ENCODE assay signal across 11 mouse cellular contexts in genomic region chr7:132804951-132805350, GRCm38 (mm10). TPM values are rescaled to one million over a fixed set of nuclear protein-coding genes. Genes with fewer than 3 reads are reported as not detected.
DNase-seq lines count a peak whose midpoint lies in the region; ATAC-seq and TF ChIP-seq lines count a peak whose summit lies in the region.
"Had no signal": no experiment of that assay in that cellular context is flagged by ENCODE, and none has a peak within 500 bp of the region (broad histone marks: within the 10 kb centered on the region; RNA-seq: fewer than 3 reads in every experiment).

No protein-coding gene starts in this region.

- ATAC-seq in liver, embryonic 13.5 days (ENCODE audit: low read depth) = peak; percentile 81
- no peak for ATAC-seq in midbrain, postnatal 0 days (ENCODE audit: low FRiP score)

- H3K4me2 ChIP-seq in liver, embryonic 13.5 days = peak overlapping the region; percentile 46
- H3K4me2 ChIP-seq in midbrain, postnatal 0 days (ENCODE audit: low read depth, low read length, poor library complexity, severe bottlenecking) = no peak overlapping the region
- H3K4me2 ChIP-seq: embryonic facial prominence, embryonic 12.5 days; lung, embryonic 15.5 days had no signal

- 21% methylated on average over 5 of the region's 5 CpGs for WGBS in liver, embryonic 13.5 days (ENCODE audit: insufficient replicate concordance)
- 93% methylated on average over 5 of the region's 5 CpGs for WGBS in midbrain, postnatal 0 days

- H3K9ac ChIP-seq in liver, embryonic 13.5 days = peak overlapping the region; percentile 49
- H3K9ac ChIP-seq in midbrain, postnatal 0 days (replicated peaks; ENCODE audit: low read length, poor library complexity, severe bottlenecking) = no peak overlapping the region
- H3K9ac ChIP-seq: embryonic facial prominence, embryonic 12.5 days; lung, embryonic 15.5 days had no signal

- H3K4me1 ChIP-seq in liver, embryonic 13.5 days (replicated peaks) = peaks cover 98% of the 10 kb centered on the region
- peaks cover 6% of the 10 kb centered on the region; the same call in 1 of the 2 replicates for H3K4me1 ChIP-seq in midbrain, postnatal 0 days (ENCODE audit: insufficient read depth, low read length)

- no peaks in the 10 kb centered on the region for H3K36me3 ChIP-seq in liver, embryonic 13.5 days
- peaks cover 4% of the 10 kb centered on the region; the same call in 1 of the 2 replicates for H3K36me3 ChIP-seq in midbrain, postnatal 0 days (ENCODE audit: insufficient read depth, low read length)
- H3K36me3 ChIP-seq: embryonic facial prominence, embryonic 12.5 days; lung, embryonic 15.5 days had no signal

- intact Hi-C loops in heart, postnatal 10 days (cut with DNase I) = no loop called here

- H3K27ac ChIP-seq in liver, embryonic 13.5 days = peak overlapping the region; percentile 69
- H3K27ac ChIP-seq in midbrain, postnatal 0 days (ENCODE audit: low read depth, low read length) = no peak overlapping the region
- H3K27ac ChIP-seq: embryonic facial prominence, embryonic 12.5 days; lung, embryonic 15.5 days had no signal

- no peak overlapping the region for H3K4me3 ChIP-seq in liver, embryonic 13.5 days (replicated peaks)
- H3K4me3 ChIP-seq in midbrain, postnatal 0 days (ENCODE audit: low read depth, low read length) = no peak overlapping the region
- H3K4me3 ChIP-seq: embryonic facial prominence, embryonic 12.5 days; lung, embryonic 15.5 days had no signal

- TF ChIP-seq CTCF in midbrain, postnatal 0 days (IDR thresholded peaks at IDR 0.05) = no peak

- DNase-seq in heart, adult 11 months = peak; percentile 88
- DNase-seq in heart, postnatal 10 days = no peak
- peak; percentile 51 for DNase-seq in CD4-positive helper T cell, adult 2 months (ENCODE audit: low read depth, low spot score)
- peak; percentile 21 for DNase-seq in c-Kit-negative CD71-positive TER-119-positive erythroid progenitor cells, embryonic 14.5 days (ENCODE audit: low read depth, low spot score)
- DNase-seq in liver, embryonic 13.5 days = peak; percentile 44
- no peak for DNase-seq in urinary bladder, adult 2 months (ENCODE audit: low spot score)
- no peak for DNase-seq in ovary, adult 18-20 months (ENCODE audit: low spot score)
- no peak for DNase-seq in midbrain, postnatal 0 days (ENCODE audit: low spot score)
- DNase-seq: thymus, postnatal 25 days had no signal

- no peaks in the 10 kb centered on the region for H3K27me3 ChIP-seq in liver, embryonic 13.5 days
- H3K27me3 ChIP-seq in midbrain, postnatal 0 days (ENCODE audit: insufficient read depth, low read length) = no peaks in the 10 kb centered on the region
- H3K27me3 ChIP-seq: embryonic facial prominence, embryonic 12.5 days; lung, embryonic 15.5 days had no signal

- H3K9me3 ChIP-seq in liver, embryonic 13.5 days (replicated peaks) = no peaks in the 10 kb centered on the region
- no peaks in the 10 kb centered on the region for H3K9me3 ChIP-seq in midbrain, postnatal 0 days (ENCODE audit: low read length)
- H3K9me3 ChIP-seq: embryonic facial prominence, embryonic 12.5 days; lung, embryonic 15.5 days had no signal

RNA-seq across cellular contexts. Expression of gene Fam53b, which starts 8.7 kb away (rescaled TPM):
- 10 to 100 TPM; 35.5 to 46.0 TPM for total RNA-seq in heart, postnatal 10 days (2021)
- polyA plus RNA-seq in liver, embryonic 13.5 days (2015; fragmentation: Nextera tagmentation; extraction: Ambion mirVana) = 19.1 and 21.4 TPM in 2 replicates
- 11.2 and 15.8 TPM in 2 replicates for polyA plus RNA-seq in urinary bladder, adult 2 months (2012; rRNA removed)
- 8.0 and 17.3 TPM in 2 replicates for total RNA-seq in midbrain, postnatal 0 days (2014; rRNA removed)
- polyA plus RNA-seq in midbrain, postnatal 0 days (2015; fragmentation: Nextera tagmentation; extraction: Ambion mirVana) = 7.3 and 9.4 TPM in 2 replicates

RNA-seq across cellular contexts. Expression of gene Eef1akmt2, which starts 47.5 kb away (rescaled TPM):
- total RNA-seq in heart, postnatal 10 days (2021) = 10 to 100 TPM; 13.9 to 14.6 TPM
- polyA plus RNA-seq in liver, embryonic 13.5 days (2015; fragmentation: Nextera tagmentation; extraction: Ambion mirVana) = 24.1 and 30.1 TPM in 2 replicates
- polyA plus RNA-seq in urinary bladder, adult 2 months (2012; rRNA removed) = 33.7 and 34.9 TPM in 2 replicates
- 52.1 and 62.1 TPM in 2 replicates for total RNA-seq in midbrain, postnatal 0 days (2014; rRNA removed)
- polyA plus RNA-seq in midbrain, postnatal 0 days (2015; fragmentation: Nextera tagmentation; extraction: Ambion mirVana) = 80.1 and 84.2 TPM in 2 replicates

RNA-seq across cellular contexts. Expression of gene Abraxas2, which starts 54.1 kb away (rescaled TPM):
- 10 to 100 TPM; 23.9 to 27.9 TPM for total RNA-seq in heart, postnatal 10 days (2021)
- 17.0 and 18.4 TPM in 2 replicates for polyA plus RNA-seq in liver, embryonic 13.5 days (2015; fragmentation: Nextera tagmentation; extraction: Ambion mirVana)
- polyA plus RNA-seq in urinary bladder, adult 2 months (2012; rRNA removed) = 24.0 and 24.7 TPM in 2 replicates
- 26.7 and 28.8 TPM in 2 replicates for total RNA-seq in midbrain, postnatal 0 days (2014; rRNA removed)
- polyA plus RNA-seq in midbrain, postnatal 0 days (2015; fragmentation: Nextera tagmentation; extraction: Ambion mirVana) = 31.1 and 32.3 TPM in 2 replicates

Comparison
In these comparisons a context has a peak if more than half of its experiments do, and no peak if none do; other contexts are left out.
1. DNase-seq: peak in heart, adult 11 months (single experiment), CD4-positive helper T cell, adult 2 months (single experiment), c-Kit-negative CD71-positive TER-119-positive erythroid progenitor cells, embryonic 14.5 days (single experiment) and liver, embryonic 13.5 days (single experiment); none in heart, postnatal 10 days (0 of 2), urinary bladder, adult 2 months (single experiment), ovary, adult 18-20 months (single experiment) and midbrain, postnatal 0 days (single experiment).